In the genomic region with DNA sequence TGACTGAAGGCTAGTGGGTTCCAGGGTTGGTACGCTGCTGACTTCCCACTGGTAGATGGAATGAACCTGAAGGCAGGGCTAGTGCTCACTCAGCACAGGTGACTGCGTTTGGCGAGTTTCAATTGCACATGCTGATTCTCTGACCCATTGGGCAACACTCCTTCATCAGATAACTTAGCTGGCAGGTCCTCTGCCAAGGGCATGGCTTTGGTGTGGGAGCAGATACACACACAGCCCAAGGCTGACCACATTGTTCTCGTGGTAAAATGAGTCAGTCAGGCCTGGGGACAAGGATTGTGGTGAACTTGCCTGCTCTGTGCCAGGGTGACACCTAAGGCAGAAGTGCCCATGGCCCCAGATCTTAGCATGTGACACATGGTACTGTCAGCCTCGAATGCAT, we compare ENCODE assay signal across 14 mouse cellular contexts.
A peak's percentile ranks its signal among the peaks of the same experiment; 100 is the strongest.
DNase-seq lines count a peak whose midpoint lies in the region; ATAC-seq lines count a peak whose summit lies in the region.
"Had no signal": no experiment of that assay in that cellular context is flagged by ENCODE, and none has a peak within 500 bp of the region (broad histone marks: within the 10 kb centered on the region; RNA-seq: fewer than 3 reads in every experiment).

No protein-coding gene starts in this region.

- WGBS in limb, embryonic 11.5 days, result 91% methylated on average over 5 of the region's 5 CpGs
- 89% methylated on average over 5 of the region's 5 CpGs for WGBS in limb, embryonic 10.5 days
- 87% methylated on average over 5 of the region's 5 CpGs for WGBS in heart, embryonic 11.5 days (ENCODE audit: insufficient replicate concordance)

- no peaks in the 10 kb centered on the region for H3K36me3 ChIP-seq in limb, embryonic 11.5 days (ENCODE audit: control insufficient read depth, insufficient read depth, low read length)
- peaks cover 28% of the 10 kb centered on the region for H3K36me3 ChIP-seq in limb, embryonic 10.5 days
- peaks cover 38% of the 10 kb centered on the region for H3K36me3 ChIP-seq in megakaryocyte, embryonic 14.5 days (replicated peaks; ENCODE audit: low read length)
- H3K36me3 ChIP-seq in heart, embryonic 11.5 days (ENCODE audit: control insufficient read depth, insufficient read depth, low read length), result no peaks in the 10 kb centered on the region

- H3K4me1 ChIP-seq in limb, embryonic 11.5 days (ENCODE audit: control insufficient read depth, insufficient read depth, low read length), result peaks cover 10% of the 10 kb centered on the region
- peaks cover 61% of the 10 kb centered on the region for H3K4me1 ChIP-seq in limb, embryonic 10.5 days
- H3K4me1 ChIP-seq in megakaryocyte, embryonic 14.5 days, result peaks cover 94% of the 10 kb centered on the region
- H3K4me1 ChIP-seq in heart, embryonic 11.5 days (ENCODE audit: control insufficient read depth, insufficient read depth, low read length), result peaks cover 30% of the 10 kb centered on the region

- no peak overlapping the region for H3K4me3 ChIP-seq in limb, embryonic 11.5 days (ENCODE audit: low read depth, low read length)
- no peak overlapping the region for H3K4me3 ChIP-seq in limb, embryonic 10.5 days
- H3K4me3 ChIP-seq in megakaryocyte, embryonic 14.5 days (replicated peaks), result peak overlapping the region; percentile 15
- H3K4me3 ChIP-seq in heart, embryonic 11.5 days (ENCODE audit: low read depth, low read length), result no peak overlapping the region
- H3K4me3 ChIP-seq: midbrain, embryonic 12.5 days had no signal

- peak; percentile 16 for DNase-seq in cerebellum, adult 11-12 months
- DNase-seq in cerebellum, postnatal 10 days, result no peak
- peak; percentile 18 for DNase-seq in limb, embryonic 11.5 days (ENCODE audit: low spot score)
- DNase-seq in limb, embryonic 10.5 days (ENCODE audit: low spot score), result no peak
- peak; percentile 71 for DNase-seq in adrenal gland, postnatal 10 days
- no peak for DNase-seq in lung, postnatal 10 days
- DNase-seq: B cell, adult 2 months; cerebellum, postnatal 25 days; heart, adult 18-20 months had no signal

- ATAC-seq in limb, embryonic 11.5 days (ENCODE audit: insufficient number of reproducible peaks, low FRiP score, low TSS enrichment, low read depth), result no peak
- no peak for ATAC-seq in heart, embryonic 11.5 days (replicated peaks; ENCODE audit: insufficient number of reproducible peaks, low FRiP score, low TSS enrichment)

- no peak overlapping the region for H3K4me2 ChIP-seq in limb, embryonic 11.5 days (ENCODE audit: low read depth, severe bottlenecking)
- H3K4me2 ChIP-seq in heart, embryonic 11.5 days, result no peak overlapping the region
- H3K4me2 ChIP-seq: hindbrain, embryonic 14.5 days; midbrain, embryonic 12.5 days had no signal

- no peak overlapping the region for H3K9ac ChIP-seq in limb, embryonic 11.5 days (ENCODE audit: low read length)
- H3K9ac ChIP-seq in heart, embryonic 11.5 days (ENCODE audit: low read depth, low read length), result no peak overlapping the region
- H3K9ac ChIP-seq: hindbrain, embryonic 14.5 days; liver, embryonic 14.5 days; midbrain, embryonic 12.5 days had no signal

- no peaks in the 10 kb centered on the region for H3K9me3 ChIP-seq in limb, embryonic 11.5 days (ENCODE audit: control insufficient read depth, low read length)
- H3K9me3 ChIP-seq in limb, embryonic 10.5 days (replicated peaks), result no peaks in the 10 kb centered on the region
- H3K9me3 ChIP-seq in megakaryocyte, embryonic 14.5 days, result no peaks in the 10 kb centered on the region
- no peaks in the 10 kb centered on the region for H3K9me3 ChIP-seq in heart, embryonic 11.5 days (replicated peaks; ENCODE audit: control insufficient read depth, low read length)
- H3K9me3 ChIP-seq: midbrain, embryonic 12.5 days had no signal

- no peak overlapping the region for H3K27ac ChIP-seq in limb, embryonic 11.5 days (replicated peaks; ENCODE audit: low read depth, low read length)
- H3K27ac ChIP-seq in limb, embryonic 10.5 days, result no peak overlapping the region
- H3K27ac ChIP-seq in heart, embryonic 11.5 days (ENCODE audit: low read depth, low read length), result no peak overlapping the region
- H3K27ac ChIP-seq: hindbrain, embryonic 14.5 days; liver, embryonic 14.5 days; midbrain, embryonic 12.5 days had no signal

- H3K27me3 ChIP-seq in limb, embryonic 11.5 days (ENCODE audit: control insufficient read depth, insufficient read depth, low read length), result no peaks in the 10 kb centered on the region
- H3K27me3 ChIP-seq in limb, embryonic 10.5 days (ENCODE audit: low read depth, poor library complexity, severe bottlenecking), result no peaks in the 10 kb centered on the region
- no peaks in the 10 kb centered on the region for H3K27me3 ChIP-seq in megakaryocyte, embryonic 14.5 days (replicated peaks)
- peaks cover 20% of the 10 kb centered on the region for H3K27me3 ChIP-seq in heart, embryonic 11.5 days (ENCODE audit: control insufficient read depth, insufficient read depth, low read length)
- H3K27me3 ChIP-seq: midbrain, embryonic 12.5 days had no signal

Comparison
In these comparisons a context has a peak if more than half of its experiments do, and no peak if none do; other contexts are left out.
1. DNase-seq: peak in cerebellum, adult 11-12 months (single experiment), limb, embryonic 11.5 days (single experiment) and adrenal gland, postnatal 10 days (single experiment); none in cerebellum, postnatal 10 days (0 of 2), limb, embryonic 10.5 days (single experiment) and lung, postnatal 10 days (single experiment).